Mouse (Mus musculus) liver, embryonic 14.5 days (tissue): ENCODE data around the gene Actb. TPM values are rescaled to one million over a fixed set of nuclear protein-coding genes. Genes with fewer than 3 reads are reported as not detected.

Experiments
- ATAC-seq: fragments of 200-750 bp; cut with Nextera tagmentation; 2 replicates; pipeline ENCODE4 v1.8.0; 2017; ENCODE audit warnings: moderate number of reproducible peaks, mild to moderate bottlenecking, moderate library complexity; ENCODE audit not compliant: insufficient read depth
- DNase-seq, 3 experiments: peaks; one replicate each; pipeline ENCODE4 v3.0.0-alpha.2; 2012 to 2013; ENCODE audit warnings: low read depth in 3 of 3, low spot score in 3 of 3
- H3K27ac ChIP-seq: fragments of 300-500 bp; sonication (generic); 2 replicates; pipeline ENCODE4 v1.5.1; 2014; ENCODE audit warnings: moderate library complexity, mild to moderate bottlenecking, control low read depth, inconsistent platforms
- H3K27me3 ChIP-seq: fragments of 300-500 bp; sonication (generic); 2 replicates; pipeline ENCODE4 v1.6.1; 2014; ENCODE audit warnings: mild to moderate bottlenecking, low read length, moderate library complexity; ENCODE audit not compliant: control insufficient read depth, insufficient read depth
- H3K36me3 ChIP-seq: fragments of 300-500 bp; sonication (generic); replicated peaks from 2 replicates; pipeline ENCODE4 v1.6.1; 2014; ENCODE audit warnings: low read depth; ENCODE audit not compliant: control insufficient read depth, insufficient read depth
- H3K4me1 ChIP-seq, 2 experiments: fragments of 200-500 bp in 1 of 2; fragments of 300-500 bp in 1 of 2; sonication (generic) in 1 of 2; replicated peaks; 2 replicates each; pipeline ENCODE4 v1.6.1; 2012 to 2014; ENCODE audit warnings: antibody characterized with exemption in 1 of 2, inconsistent platforms in 1 of 2, low read length in 1 of 2; ENCODE audit not compliant: control insufficient read depth in 2 of 2, insufficient read depth in 2 of 2
- H3K4me2 ChIP-seq: fragments of 300-500 bp; sonication (generic); 2 replicates; pipeline ENCODE4 v1.6.1; 2014; ENCODE audit warnings: low read depth, mild to moderate bottlenecking, control low read depth, moderate library complexity
- H3K4me3 ChIP-seq, 2 experiments: fragments of 200-500 bp in 1 of 2; fragments of 300-500 bp in 1 of 2; sonication (generic) in 1 of 2; 2 replicates each; pipeline ENCODE4 v1.5.1; 2012 to 2014; ENCODE audit warnings: low read depth in 2 of 2, low read length in 2 of 2, mild to moderate bottlenecking in 2 of 2, control low read depth in 1 of 2, inconsistent platforms in 1 of 2, moderate library complexity in 1 of 2; ENCODE audit not compliant: insufficient read depth in 1 of 2
- H3K9ac ChIP-seq: fragments of 300-500 bp; sonication (generic); replicated peaks from 2 replicates; pipeline ENCODE4 v1.6.1; 2014; ENCODE audit warnings: mild to moderate bottlenecking, control low read depth, moderate library complexity
- H3K9me3 ChIP-seq: fragments of 300-500 bp; sonication (generic); 2 replicates; pipeline ENCODE4 v1.6.1; 2016; ENCODE audit warnings: low read length, mixed read lengths; ENCODE audit not compliant: control insufficient read depth
- CTCF ChIP-seq: IDR thresholded peaks from 2 replicates; pipeline ENCODE4 v1.5.1; 2016; ENCODE audit warnings: antibody characterized with exemption, low read depth, control low read depth
- EP300 ChIP-seq: IDR thresholded peaks from 2 replicates; pipeline ENCODE4 v1.6.1; 2016; ENCODE audit warnings: antibody characterized with exemption, low read depth
- WGBS: fragments of 180-500 bp; shearing (Covaris S2); extraction: QIAGEN DNeasy Blood & Tissue Kit; methylation state at CpG from one replicate; pipeline ENCODE4 v1.1.7; 2014; ENCODE audit not compliant: insufficient replicate concordance; 5-methylcytosine and 5-hydroxymethylcytosine counted together
- polyA plus RNA-seq, 2 experiments: library from polyadenylated mRNA; depleted of rRNA in 1 of 2; stranded (reverse) in 1 of 2; unstranded in 1 of 2; fragments of >200 nt; fragmentation: Nextera tagmentation in 1 of 2; extraction: Ambion mirVana in 1 of 2; gene quantifications; 2 replicates each; pipeline versions ENCODE4 v1.2.1 to v1.2.3; 2012 to 2014

Gene Actb
- polyA plus RNA-seq, 2 experiments = 920 to 7,802 TPM

- peaks cover 40 to 52% of the 10 kb centered on the region in 2 experiments for H3K4me1 ChIP-seq
- peak overlapping the region; percentile 41 for H3K9ac ChIP-seq
- peak overlapping the region; percentile 84 for H3K27ac ChIP-seq
- whole genome bisulfite sequencing = 33% methylated on average over 8 of the region's 8 CpGs
- no peak overlapping the region for H3K4me3 ChIP-seq
- ATAC-seq (no peak), DNase-seq (no peak)
- H3K4me2 ChIP-seq = peak overlapping the region; percentile 37
- TF ChIP-seq EP300 (no peak), CTCF (no peak)
- no peaks in the 10 kb centered on the region for H3K27me3 ChIP-seq
- no peaks in the 10 kb centered on the region for H3K9me3 ChIP-seq
- H3K36me3 ChIP-seq = peaks cover 9% of the 10 kb centered on the region
These were observed 3.2 kb upstream of the Actb start for GRCm38 (mm10) chr5:142909576-142910278.

- Histone ChIP-seq H3K27me3 (no peaks in the 10 kb centered on the region), H3K4me1 (peaks cover 40 to 56% of the 10 kb centered on the region in 2 experiments), H3K9ac (peak overlapping the region; percentile 41), H3K9me3 (no peaks in the 10 kb centered on the region), H3K36me3 (peaks cover 16% of the 10 kb centered on the region), H3K27ac (peak overlapping the region; percentile 84), H3K4me2 (peak overlapping the region; percentile 37), H3K4me3 (no peak overlapping the region)
- WGBS = 21% methylated on average over 5 of the region's 5 CpGs
- DNase-seq (no peak), ATAC-seq (no peak)
- TF ChIP-seq CTCF (no peak), EP300 (no peak)
These were observed 2.5 kb upstream of the Actb start for GRCm38 (mm10) chr5:142908941-142909575.

DNA sequence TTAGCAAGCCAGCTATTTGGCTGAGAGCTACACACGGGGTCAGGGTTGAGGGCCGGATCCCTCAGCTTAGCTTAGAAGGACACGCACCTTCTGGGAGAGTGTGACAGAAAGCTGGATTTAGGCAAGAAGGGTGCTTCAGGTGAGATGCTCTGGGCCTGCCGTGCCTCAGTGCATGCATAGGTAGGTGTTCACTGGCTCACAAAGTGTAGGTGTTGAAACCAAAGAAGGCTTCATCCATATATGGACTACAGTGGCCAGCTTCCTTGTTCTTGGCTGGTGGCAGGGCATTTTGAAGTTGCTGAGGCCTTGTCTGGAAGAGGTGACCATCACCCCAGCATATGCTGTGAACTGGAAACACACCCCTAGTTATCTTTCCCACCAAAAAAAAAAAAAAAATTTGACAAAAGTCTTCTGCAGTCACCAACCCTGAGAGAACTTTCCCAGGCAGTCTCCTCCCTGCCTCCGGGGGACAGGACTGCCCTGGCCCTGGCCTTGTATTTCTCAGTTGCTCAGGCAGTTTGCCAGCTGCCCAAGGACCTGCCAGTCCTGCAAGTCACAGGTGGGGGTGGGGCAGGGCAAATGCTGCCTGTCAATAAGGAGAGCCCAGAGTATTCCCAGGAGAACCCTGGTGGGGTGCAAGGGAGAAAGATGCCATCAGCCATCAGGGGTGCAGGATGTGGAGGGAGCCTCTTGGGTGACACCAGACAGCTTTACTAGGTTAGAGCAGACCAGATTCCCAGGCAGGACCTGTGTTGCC is 1.4 kb upstream of the Actb start:
- Histone ChIP-seq H3K9me3 (no peaks in the 10 kb centered on the region), H3K27ac (peak overlapping the region; percentile 84), H3K36me3 (peaks cover 26% of the 10 kb centered on the region), H3K9ac (peak overlapping the region; percentile 23; the same call in 1 of the 2 replicates), H3K27me3 (no peaks in the 10 kb centered on the region), H3K4me2 (peak overlapping the region; percentile 82), H3K4me1 (peaks cover 39 to 56% of the 10 kb centered on the region in 2 experiments), H3K4me3 (no peak overlapping the region)
- TF ChIP-seq EP300 (no peak), CTCF (no peak)
- DNase-seq = no peak
- 56% methylated on average over 5 of the region's 5 CpGs for WGBS
- no peak for ATAC-seq

- TF ChIP-seq EP300 (no peak), CTCF (no peak)
- Histone ChIP-seq H3K4me3 (peak overlapping the region; percentile 75 to 97), H3K27ac (peak overlapping the region; percentile 84), H3K4me2 (peak overlapping the region; percentile 82), H3K27me3 (no peaks in the 10 kb centered on the region), H3K4me1 (peaks cover 32 to 48% of the 10 kb centered on the region in 2 experiments), H3K9me3 (no peaks in the 10 kb centered on the region), H3K36me3 (peaks cover 34% of the 10 kb centered on the region), H3K9ac (peak overlapping the region; percentile 70)
- WGBS = 36% methylated on average over 14 of the region's 14 CpGs
- no peak for ATAC-seq
- DNase-seq = no peak
These were observed 671 bp upstream of the Actb start for GRCm38 (mm10) chr5:142907048-142907802.
